Mouse (Mus musculus): Measurements from ENCODE around the gene Cct8.
"Not testable (repeated sequence)": the region's sequence is repeated elsewhere in the genome, so short reads cannot be mapped to it uniquely, and the experiment has no call there.

Gene Cct8

GRCm38 (mm10) chr16:87495716-87496447 is at the start of gene Cct8:
TSS of gene Cct8 (minus strand) at chr16:87495873.
- DNase-seq: peak; percentile 93

GRCm38 (mm10) chr16:87528755-87529154 is 33.1 kb upstream of the Cct8 start:
- DNase-seq: no peak

GRCm38 (mm10) chr16:87527553-87528249 is 32.0 kb upstream of the Cct8 start:
- DNase-seq: no peak

- no peak for DNase-seq
Measured at GRCm38 (mm10) chr16:87524228-87524627, 28.6 kb upstream of the Cct8 start.

GRCm38 (mm10) chr16:87512331-87512730 is 16.7 kb upstream of the Cct8 start:
- no peak for DNase-seq

GRCm38 (mm10) chr16:87511706-87512105 is 16.0 kb upstream of the Cct8 start:
- no peak for DNase-seq

GRCm38 (mm10) chr16:87501304-87502078 is 5.8 kb upstream of the Cct8 start:
- no peak for DNase-seq

GRCm38 (mm10) chr16:87499556-87499955 is 3.9 kb upstream of the Cct8 start:
- DNase-seq: no peak

GRCm38 (mm10) chr16:87497171-87497570 is 1.5 kb upstream of the Cct8 start:
- DNase-seq: no peak

GRCm38 (mm10) chr16:87496728-87497127 is 1.1 kb upstream of the Cct8 start:
- DNase-seq: no peak

- no peak for DNase-seq
Measured at GRCm38 (mm10) chr16:87494955-87495655, 568 bp downstream of the Cct8 start.

GRCm38 (mm10) chr16:87492191-87492792 is 3.4 kb downstream of the Cct8 start:
- DNase-seq: not testable (repeated sequence)

- DNase-seq: no peak
Measured at GRCm38 (mm10) chr16:87488605-87489004, 7.1 kb downstream of the Cct8 start.

GRCm38 (mm10) chr16:87486739-87487138 is 8.9 kb downstream of the Cct8 start:
- no peak for DNase-seq

- DNase-seq: no peak
Measured at GRCm38 (mm10) chr16:87484367-87484766, 11.3 kb downstream of the Cct8 start.

- no peak for DNase-seq
Measured at GRCm38 (mm10) chr16:87470579-87470978, 25.1 kb downstream of the Cct8 start.

- no peak for DNase-seq
Measured at GRCm38 (mm10) chr16:87458752-87459151, 36.9 kb downstream of the Cct8 start.

GRCm38 (mm10) chr16:87455180-87455611 is 40.5 kb downstream of the Cct8 start:
- no peak for DNase-seq

GRCm38 (mm10) chr16:87454419-87455179 is 41.1 kb downstream of the Cct8 start, which contains the start of gene Usp16:
TSS of gene Usp16 (plus strand) at chr16:87454703.
- peak; percentile 89 for DNase-seq

- no peak for DNase-seq
Measured at GRCm38 (mm10) chr16:87453226-87453625, 42.4 kb downstream of the Cct8 start.

- no peak for DNase-seq
Measured at GRCm38 (mm10) chr16:87445528-87445927, 50.1 kb downstream of the Cct8 start.

- DNase-seq: no peak
Measured at GRCm38 (mm10) chr16:87445110-87445509, 50.6 kb downstream of the Cct8 start.

Measured in right cerebral cortex, postnatal 4 days (tissue).